Mouse (Mus musculus) testis, postnatal 14 days (tissue): ENCODE results near the gene Trmt1.

Experiments used
- DNase-seq: peaks from one replicate; pipeline ENCODE4 v3.0.0; 2021; ENCODE audit warnings: low spot score

Gene Trmt1

GRCm38 (mm10) chr8:84732545-84732944, 46.4 kb downstream of the Trmt1 start:
- no peak for DNase-seq

- DNase-seq = no peak
Measured at GRCm38 (mm10) chr8:84732996-84733395, 46.9 kb downstream of the Trmt1 start.

- no peak for DNase-seq
Measured at GRCm38 (mm10) chr8:84733959-84734358, 47.9 kb downstream of the Trmt1 start.

GRCm38 (mm10) chr8:84734680-84735079, 48.6 kb downstream of the Trmt1 start:
- DNase-seq = no peak

GRCm38 (mm10) chr8:84735597-84735996, 49.5 kb downstream of the Trmt1 start:
- DNase-seq = no peak

- DNase-seq = no peak
Measured at GRCm38 (mm10) chr8:84736521-84736920, 50.4 kb downstream of the Trmt1 start.

- DNase-seq = peak; percentile 76
Measured at GRCm38 (mm10) chr8:84737608-84738007, 51.5 kb downstream of the Trmt1 start.

GRCm38 (mm10) chr8:84738266-84738665, 52.2 kb downstream of the Trmt1 start:
- no peak for DNase-seq

- no peak for DNase-seq
Measured at GRCm38 (mm10) chr8:84738715-84739400, 52.8 kb downstream of the Trmt1 start.

GRCm38 (mm10) chr8:84739401-84739742, 53.3 kb downstream of the Trmt1 start:
- DNase-seq = no peak

GRCm38 (mm10) chr8:84740895-84741843, 55.1 kb downstream of the Trmt1 start:
- DNase-seq = no peak

GRCm38 (mm10) chr8:84742171-84743053, 56.3 kb downstream of the Trmt1 start:
- DNase-seq = peak; percentile 59

- DNase-seq = no peak
Measured at GRCm38 (mm10) chr8:84743054-84743415, 56.9 kb downstream of the Trmt1 start.

- peak; percentile 78 for DNase-seq
Measured at GRCm38 (mm10) chr8:84743517-84744420, 57.7 kb downstream of the Trmt1 start.

- no peak for DNase-seq
Measured at GRCm38 (mm10) chr8:84745032-84745925, 59.2 kb downstream of the Trmt1 start.
